Mouse (Mus musculus) kidney, embryonic 15.5 days (tissue): Measurements from ENCODE around the gene Mageb1. TPM values are rescaled to one million over a fixed set of nuclear protein-coding genes. Genes with fewer than 3 reads are reported as not detected.
"Not testable (repeated sequence)": the region's sequence is repeated elsewhere in the genome, so short reads cannot be mapped to it uniquely, and the experiment has no call there.

Experiments used
- ATAC-seq: fragments of 200-750 bp; cut with Nextera tagmentation; replicated peaks from 2 replicates; pipeline ENCODE4 v1.8.0; 2017; ENCODE audit warnings: moderate TSS enrichment; ENCODE audit not compliant: low FRiP score
- H3K27ac ChIP-seq: fragments of 300-500 bp; sonication (generic); 2 replicates; pipeline ENCODE4 v1.5.1; 2015; ENCODE audit warnings: mild to moderate bottlenecking, inconsistent platforms
- H3K27me3 ChIP-seq: fragments of 300-500 bp; sonication (generic); 2 replicates; pipeline ENCODE4 v1.6.1; 2015; ENCODE audit warnings: inconsistent platforms
- H3K36me3 ChIP-seq: fragments of 300-500 bp; sonication (generic); 2 replicates; pipeline ENCODE4 v1.6.1; 2015; ENCODE audit warnings: inconsistent platforms
- H3K4me1 ChIP-seq: fragments of 300-500 bp; sonication (generic); 2 replicates; pipeline ENCODE4 v1.6.1; 2015; ENCODE audit warnings: inconsistent platforms
- H3K4me2 ChIP-seq: fragments of 300-500 bp; sonication (generic); 2 replicates; pipeline ENCODE4 v1.6.1; 2015; ENCODE audit warnings: moderate library complexity, mild to moderate bottlenecking, inconsistent platforms
- H3K4me3 ChIP-seq: fragments of 300-500 bp; sonication (generic); replicated peaks from 2 replicates; pipeline ENCODE4 v1.5.1; 2015; ENCODE audit warnings: mild to moderate bottlenecking, inconsistent platforms
- H3K9ac ChIP-seq: fragments of 300-500 bp; sonication (generic); 2 replicates; pipeline ENCODE4 v1.6.1; 2015; ENCODE audit warnings: mild to moderate bottlenecking, inconsistent platforms
- H3K9me3 ChIP-seq: fragments of 300-500 bp; sonication (generic); replicated peaks from 2 replicates; pipeline ENCODE4 v1.6.1; 2016; ENCODE audit warnings: inconsistent platforms
- WGBS: fragments of 180-500 bp; shearing (Covaris S2); methylation state at CpG from one replicate; pipeline ENCODE4 v1.1.7; 2015; ENCODE audit warnings: mixed read lengths; 5-methylcytosine and 5-hydroxymethylcytosine counted together
- polyA plus RNA-seq: library from polyadenylated mRNA; unstranded; fragments of >200 nt; fragmentation: Nextera tagmentation; extraction: Ambion mirVana; gene quantifications from 2 replicates; pipeline ENCODE4 v1.2.1, GENCODE M21; 2015

Gene Mageb1
- polyA plus RNA-seq = not detected in 2 replicates

DNA sequence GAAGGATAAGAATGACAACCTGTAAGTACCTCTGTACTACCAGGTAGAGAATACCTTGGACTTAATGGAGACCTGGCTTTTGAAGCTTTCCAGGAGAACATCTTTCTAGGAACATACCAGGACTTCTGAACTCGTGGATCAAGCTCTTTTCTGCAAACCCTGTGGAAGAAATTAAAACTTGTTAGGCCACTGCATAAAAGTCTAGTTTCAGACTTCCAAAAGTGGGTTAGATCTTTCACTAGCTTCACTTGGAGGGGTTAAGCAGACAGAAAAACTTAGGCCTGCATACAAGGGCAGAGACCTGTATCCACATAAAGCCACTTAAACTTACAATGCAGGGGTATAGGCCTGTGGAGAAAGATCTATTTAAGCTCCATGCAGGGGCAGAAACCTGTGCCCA is at the start of gene Mageb1:
Gene Mageb1, minus strand, starts transcription at position 101 of the 400 bp plus-strand sequence.
- 13% methylated on average over 1 of the region's 1 CpGs for WGBS
- ATAC-seq, H3K27ac ChIP-seq, H3K36me3 ChIP-seq, H3K9ac ChIP-seq, H3K27me3 ChIP-seq, H3K4me2 ChIP-seq, H3K4me1 ChIP-seq, H3K9me3 ChIP-seq, H3K4me3 ChIP-seq: not testable (repeated sequence)

Other genes with a start within 250 kb of the Mageb1 start
- not detected in 2 replicates for gene Mageb5, start 233.3 kb downstream of the Mageb1 start, polyA plus RNA-seq